Mouse (Mus musculus): ENCODE measurements around the gene Irak4. TPM values are rescaled to one million over a fixed set of nuclear protein-coding genes. Genes with fewer than 3 reads are reported as not detected.

The Irak4 gene
- 5.0 and 5.6 TPM in 2 replicates for polyA plus RNA-seq (2015; fragmentation: Nextera tagmentation; extraction: Ambion mirVana)

GRCm38 (mm10) chr15:94543409-94544051 is at the start of gene Irak4, which contains the start of gene Pus7l:
Gene Irak4 (plus strand): TSS chr15:94543643.
Gene Pus7l (minus strand): TSS chr15:94543547.
- peak within 1 kb of the TSS; percentile 79 for H3K4me2 ChIP-seq (ENCODE audit: low read depth, low read length)
- H3K4me3 ChIP-seq (ENCODE audit: low read depth, low read length): peak within 1 kb of the TSS; percentile 75
- peak; percentile 99 for ATAC-seq
- H3K9ac ChIP-seq (replicated peaks): peak within 1 kb of the TSS; percentile 70
- peaks cover 11% of the 10 kb centered on the region for H3K4me1 ChIP-seq (ENCODE audit: insufficient read depth)
- no peaks in the 10 kb centered on the region for H3K9me3 ChIP-seq (ENCODE audit: low read length)
- peak within 1 kb of the TSS; percentile 91 for H3K27ac ChIP-seq (ENCODE audit: low read depth)
- peak; percentile 94 for DNase-seq
- TF ChIP-seq EP300 (IDR thresholded peaks at IDR 0.05; ENCODE audit: low read depth) (no peak), CTCF (IDR thresholded peaks at IDR 0.05; ENCODE audit: low read depth) (peak; percentile 20; the same call in 1 of the 2 replicates)
- no peaks in the 10 kb centered on the region for H3K27me3 ChIP-seq (ENCODE audit: insufficient read depth, low read length)
- WGBS (ENCODE audit: insufficient replicate concordance): 1% methylated on average over 45 of the region's 45 CpGs
- H3K36me3 ChIP-seq (replicated peaks; ENCODE audit: insufficient read depth, low read length): 0 out of 2 replicates have a peak, but pooled peaks cover 2% of the 10 kb centered on the region

GRCm38 (mm10) chr15:94494445-94494844 is 49.0 kb upstream of the Irak4 start:
- H3K36me3 ChIP-seq (replicated peaks; ENCODE audit: insufficient read depth, low read length): no peaks in the 10 kb centered on the region
- no peak for DNase-seq
- H3K27ac ChIP-seq (ENCODE audit: low read depth): no peak overlapping the region
- WGBS (ENCODE audit: insufficient replicate concordance): 88% methylated on average over 1 of the region's 1 CpGs
- H3K4me2 ChIP-seq (ENCODE audit: low read depth, low read length): no peak overlapping the region
- no peak for TF ChIP-seq EP300 (IDR thresholded peaks at IDR 0.05; ENCODE audit: low read depth)
- peak; percentile 40 for TF ChIP-seq CTCF (IDR thresholded peaks at IDR 0.05; ENCODE audit: low read depth)
- no peaks in the 10 kb centered on the region for H3K27me3 ChIP-seq (ENCODE audit: insufficient read depth, low read length)
- H3K4me1 ChIP-seq (ENCODE audit: insufficient read depth): no peaks in the 10 kb centered on the region
- no peak for ATAC-seq
- H3K9me3 ChIP-seq (ENCODE audit: low read length): no peaks in the 10 kb centered on the region
- no peak overlapping the region for H3K9ac ChIP-seq (replicated peaks)
- no peak overlapping the region for H3K4me3 ChIP-seq (ENCODE audit: low read depth, low read length)

- WGBS (ENCODE audit: insufficient replicate concordance): 77% methylated on average over 10 of the region's 10 CpGs
- TF ChIP-seq EP300 (IDR thresholded peaks at IDR 0.05; ENCODE audit: low read depth): no peak
- TF ChIP-seq CTCF (IDR thresholded peaks at IDR 0.05; ENCODE audit: low read depth): no peak; the same call in 1 of the 2 replicates
- Histone ChIP-seq H3K4me2 (ENCODE audit: low read depth, low read length) (no peak overlapping the region), H3K27ac (ENCODE audit: low read depth) (no peak overlapping the region), H3K9me3 (ENCODE audit: low read length) (no peaks in the 10 kb centered on the region), H3K4me3 (ENCODE audit: low read depth, low read length) (no peak overlapping the region), H3K4me1 (ENCODE audit: insufficient read depth) (no peaks in the 10 kb centered on the region), H3K36me3 (replicated peaks; ENCODE audit: insufficient read depth, low read length) (no peaks in the 10 kb centered on the region), H3K27me3 (ENCODE audit: insufficient read depth, low read length) (no peaks in the 10 kb centered on the region), H3K9ac (replicated peaks) (no peak overlapping the region)
- no peak for ATAC-seq
- no peak for DNase-seq
Observed at GRCm38 (mm10) chr15:94495936-94496335, 47.5 kb upstream of the Irak4 start.

DNA sequence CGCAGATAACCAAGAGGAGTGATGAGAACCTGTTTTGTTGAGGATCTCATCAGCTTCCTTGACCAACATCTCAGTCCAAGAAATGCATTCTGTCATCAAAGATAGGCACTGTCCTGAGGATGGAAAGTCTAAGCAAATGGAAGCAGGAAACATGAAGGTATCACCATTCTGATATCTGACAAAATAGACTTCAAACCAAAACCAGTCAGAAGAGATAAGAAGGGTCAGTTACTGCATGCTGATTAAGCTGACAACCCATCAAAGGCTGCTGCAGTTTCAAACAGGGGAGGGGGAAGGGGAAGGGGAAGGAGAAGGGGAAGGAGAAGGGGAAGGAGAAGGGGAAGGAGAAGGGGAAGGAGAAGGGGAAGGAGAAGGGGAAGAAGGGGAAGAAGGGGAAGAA is 44.2 kb upstream of the Irak4 start:
- no peak for ATAC-seq
- Histone ChIP-seq H3K9ac (replicated peaks) (no peak overlapping the region), H3K4me2 (ENCODE audit: low read depth, low read length) (no peak overlapping the region), H3K9me3 (ENCODE audit: low read length) (no peaks in the 10 kb centered on the region), H3K27ac (ENCODE audit: low read depth) (no peak overlapping the region), H3K4me1 (ENCODE audit: insufficient read depth) (no peaks in the 10 kb centered on the region), H3K36me3 (replicated peaks; ENCODE audit: insufficient read depth, low read length) (no peaks in the 10 kb centered on the region), H3K27me3 (ENCODE audit: insufficient read depth, low read length) (no peaks in the 10 kb centered on the region), H3K4me3 (ENCODE audit: low read depth, low read length) (no peak overlapping the region)
- WGBS (ENCODE audit: insufficient replicate concordance): 59% methylated on average over 1 of the region's 1 CpGs
- no peak for DNase-seq
- no peak for TF ChIP-seq EP300 (IDR thresholded peaks at IDR 0.05; ENCODE audit: low read depth)
- TF ChIP-seq CTCF (IDR thresholded peaks at IDR 0.05; ENCODE audit: low read depth): no peak

DNA sequence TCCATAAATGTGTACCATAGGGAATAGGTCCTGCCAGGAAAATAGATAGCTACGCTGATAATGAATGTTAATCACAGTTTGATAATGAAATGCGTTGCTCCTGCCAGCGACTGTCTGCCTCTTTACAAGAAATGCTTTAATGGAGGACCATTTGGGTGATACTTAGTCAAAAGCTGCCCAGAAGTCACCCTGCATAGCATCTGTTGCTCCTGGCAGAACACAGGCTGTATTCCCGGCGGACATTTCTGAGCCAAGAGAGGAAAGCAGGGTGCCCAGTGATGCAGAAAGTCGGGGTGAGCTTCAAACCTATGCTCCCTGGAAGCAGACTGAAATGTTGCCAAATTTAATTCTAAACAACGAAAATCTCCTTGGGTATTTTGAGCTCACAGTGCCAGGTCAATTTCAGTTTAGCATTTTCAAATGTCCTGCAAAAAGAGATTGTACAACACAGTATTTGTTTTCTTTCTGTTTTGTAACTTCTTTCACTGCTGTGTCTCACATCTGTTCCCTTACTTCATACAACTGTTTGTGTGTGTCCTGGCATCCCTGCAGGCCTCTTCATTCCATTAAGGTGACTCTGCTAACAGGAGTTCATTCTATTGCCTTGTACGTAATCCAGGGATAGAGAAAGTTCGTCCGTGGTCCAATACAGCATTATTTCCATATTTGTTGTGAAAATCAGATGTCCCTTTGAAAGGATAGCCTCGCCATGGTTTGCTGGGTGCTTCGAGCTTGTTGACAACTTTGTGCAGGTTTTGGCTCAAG is 39.8 kb upstream of the Irak4 start:
- Histone ChIP-seq H3K4me1 (ENCODE audit: insufficient read depth) (no peaks in the 10 kb centered on the region), H3K36me3 (replicated peaks; ENCODE audit: insufficient read depth, low read length) (no peaks in the 10 kb centered on the region), H3K9ac (replicated peaks) (no peak overlapping the region)

DNA sequence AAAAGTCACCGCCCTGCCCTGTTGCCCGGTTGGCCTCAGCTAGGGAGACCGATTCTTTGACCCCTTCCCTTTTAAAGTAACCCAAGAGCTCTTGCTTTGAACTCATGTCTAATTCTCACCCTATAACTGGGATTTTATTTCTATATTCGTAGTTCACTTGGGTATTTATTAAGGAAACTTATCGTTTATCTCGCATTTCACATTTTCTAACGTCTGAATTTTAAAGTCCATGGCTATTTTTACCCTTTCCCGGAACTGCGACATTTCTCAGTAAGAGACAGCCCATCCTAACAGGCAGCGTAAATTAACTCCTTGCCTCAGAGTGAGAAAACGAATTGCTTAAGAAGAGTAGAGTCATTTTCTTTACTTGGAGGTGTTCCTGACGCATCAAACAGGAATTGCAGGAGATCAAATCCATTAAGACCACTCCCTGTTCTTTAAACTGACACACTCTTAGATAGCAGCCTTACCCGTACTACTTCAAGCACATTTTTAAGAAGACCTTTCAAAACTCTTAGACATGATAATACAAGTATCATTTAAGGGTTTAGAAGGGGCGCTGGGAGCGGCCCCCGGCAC is 25.4 kb upstream of the Irak4 start:
- DNase-seq (no peak), ATAC-seq (no peak)
- Histone ChIP-seq H3K9ac (replicated peaks) (no peak overlapping the region), H3K9me3 (ENCODE audit: low read length) (no peaks in the 10 kb centered on the region), H3K27ac (ENCODE audit: low read depth) (no peak overlapping the region), H3K27me3 (ENCODE audit: insufficient read depth, low read length) (no peaks in the 10 kb centered on the region), H3K4me1 (ENCODE audit: insufficient read depth) (no peaks in the 10 kb centered on the region), H3K4me3 (ENCODE audit: low read depth, low read length) (no peak overlapping the region), H3K36me3 (replicated peaks; ENCODE audit: insufficient read depth, low read length) (no peaks in the 10 kb centered on the region), H3K4me2 (ENCODE audit: low read depth, low read length) (no peak overlapping the region)
- no peak for TF ChIP-seq CTCF (IDR thresholded peaks at IDR 0.05; ENCODE audit: low read depth)
- no peak for TF ChIP-seq EP300 (IDR thresholded peaks at IDR 0.05; ENCODE audit: low read depth)
- 60% methylated on average over 16 of the region's 16 CpGs for WGBS (ENCODE audit: insufficient replicate concordance)

More for the DNA sequence above, 39.8 kb upstream of the Irak4 start:
- 73% methylated on average over 12 of the region's 12 CpGs for whole genome bisulfite sequencing (ENCODE audit: insufficient replicate concordance)
- no peak for ATAC-seq
- no peaks in the 10 kb centered on the region for H3K27me3 ChIP-seq (ENCODE audit: insufficient read depth, low read length)
- H3K27ac ChIP-seq (ENCODE audit: low read depth): no peak overlapping the region
- H3K4me2 ChIP-seq (ENCODE audit: low read depth, low read length): no peak overlapping the region
- H3K9me3 ChIP-seq (ENCODE audit: low read length): no peaks in the 10 kb centered on the region
- TF ChIP-seq CTCF (IDR thresholded peaks at IDR 0.05; ENCODE audit: low read depth) (no peak), EP300 (IDR thresholded peaks at IDR 0.05; ENCODE audit: low read depth) (no peak)
- no peak overlapping the region for H3K4me3 ChIP-seq (ENCODE audit: low read depth, low read length)
- no peak for DNase-seq
